Mouse (Mus musculus) limb, embryonic 14.5 days (tissue): ENCODE data around the gene Mmgt2. TPM values are rescaled to one million over a fixed set of nuclear protein-coding genes. Genes with fewer than 3 reads are reported as not detected.

Experiments
- ATAC-seq: fragments of 200-750 bp; cut with Nextera tagmentation; 2 replicates; pipeline ENCODE4 v1.8.0; 2017; ENCODE audit warnings: low read depth, moderate number of reproducible peaks, moderate TSS enrichment; ENCODE audit not compliant: low FRiP score
- DNase-seq: peaks from one replicate; pipeline ENCODE4 v3.0.0-alpha.2; 2015; ENCODE audit warnings: low spot score
- H3K27ac ChIP-seq: fragments of 300-500 bp; sonication (generic); replicated peaks from 2 replicates; pipeline ENCODE4 v1.5.1; 2014; ENCODE audit warnings: low read depth, mild to moderate bottlenecking, low read length, moderate library complexity, mixed read lengths
- H3K27me3 ChIP-seq: fragments of 300-500 bp; sonication (generic); 2 replicates; pipeline ENCODE4 v1.6.1; 2014; ENCODE audit warnings: low read length, mixed read lengths; ENCODE audit not compliant: control insufficient read depth, insufficient read depth
- H3K36me3 ChIP-seq: fragments of 300-500 bp; sonication (generic); 2 replicates; pipeline ENCODE4 v1.6.1; 2014; ENCODE audit warnings: mild to moderate bottlenecking, low read length, moderate library complexity, mixed read lengths; ENCODE audit not compliant: control insufficient read depth, insufficient read depth
- H3K4me1 ChIP-seq: fragments of 300-500 bp; sonication (generic); 2 replicates; pipeline ENCODE4 v1.6.1; 2014; ENCODE audit warnings: antibody characterized with exemption, low read length, mixed read lengths; ENCODE audit not compliant: control insufficient read depth, insufficient read depth
- H3K4me2 ChIP-seq: fragments of 300-500 bp; sonication (generic); replicated peaks from 2 replicates; pipeline ENCODE4 v1.6.1; 2014; ENCODE audit warnings: low read depth, mild to moderate bottlenecking, low read length, moderate library complexity; ENCODE audit not compliant: severe bottlenecking
- H3K4me3 ChIP-seq: fragments of 300-500 bp; sonication (generic); replicated peaks from 2 replicates; pipeline ENCODE4 v1.5.1; 2014; ENCODE audit warnings: low read length
- H3K9ac ChIP-seq: fragments of 300-500 bp; sonication (generic); 2 replicates; pipeline ENCODE4 v1.6.1; 2014; ENCODE audit warnings: mild to moderate bottlenecking, low read depth, low read length, moderate library complexity; ENCODE audit not compliant: severe bottlenecking
- H3K9me3 ChIP-seq: fragments of 300-500 bp; sonication (generic); 2 replicates; pipeline ENCODE4 v1.6.1; 2016; ENCODE audit warnings: low read length; ENCODE audit not compliant: control insufficient read depth
- POLR2A ChIP-seq: fragments of 200-500 bp; IDR thresholded peaks from 2 replicates; pipeline ENCODE4 v1.8.0; 2012; ENCODE audit warnings: inconsistent platforms, mild to moderate bottlenecking, moderate library complexity, borderline replicate concordance; ENCODE audit not compliant: insufficient read depth, insufficient read length; ENCODE audit errors: extremely low read depth
- WGBS: fragments of 180-500 bp; shearing (Covaris S2); extraction: QIAGEN DNeasy Blood & Tissue Kit; methylation state at CpG from one replicate; pipeline ENCODE4 v1.1.7; 2014; 5-methylcytosine and 5-hydroxymethylcytosine counted together
- polyA plus RNA-seq, 2 experiments: library from polyadenylated mRNA; depleted of rRNA in 1 of 2; stranded (reverse) in 1 of 2; unstranded in 1 of 2; fragments of >200 nt; fragmentation: Nextera tagmentation in 1 of 2; extraction: Ambion mirVana in 1 of 2; gene quantifications; 2 replicates each; pipeline versions ENCODE4 v1.2.1 to v1.2.3; 2012 to 2014

Mmgt2 gene
- polyA plus RNA-seq, 2 experiments: 56.9 to 69.7 TPM

DNA sequence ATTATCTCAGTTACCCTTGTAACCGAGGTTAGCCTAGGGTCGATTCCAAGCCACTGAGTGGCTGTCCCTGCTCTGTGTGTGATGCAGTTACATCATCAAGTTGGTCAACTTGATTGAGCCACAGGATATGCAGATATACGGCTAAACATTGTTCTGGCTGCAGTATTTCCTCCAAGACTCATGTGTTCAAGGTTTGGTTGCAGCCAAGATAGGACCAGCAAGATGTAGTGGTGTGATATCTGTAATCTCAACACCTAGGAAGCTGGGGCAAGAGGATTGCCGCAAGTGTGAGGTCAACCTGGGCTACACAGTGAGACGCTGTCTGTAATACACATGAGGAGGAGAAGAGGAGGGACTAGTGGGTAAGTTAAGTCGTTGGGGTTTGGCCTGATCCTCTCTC, 15.8 kb downstream of the Mmgt2 start:
- DNase-seq: no peak
- no peaks in the 10 kb centered on the region for H3K27me3 ChIP-seq
- no peak overlapping the region for H3K9ac ChIP-seq
- no peak for ATAC-seq
- H3K4me2 ChIP-seq: no peak overlapping the region
- 92% methylated on average over 6 of the region's 6 CpGs for WGBS
- no peak overlapping the region for H3K27ac ChIP-seq
- no peaks in the 10 kb centered on the region for H3K4me1 ChIP-seq
- TF ChIP-seq POLR2A: no peak
- peaks cover 22% of the 10 kb centered on the region for H3K36me3 ChIP-seq
- no peak overlapping the region for H3K4me3 ChIP-seq
- no peaks in the 10 kb centered on the region for H3K9me3 ChIP-seq

- H3K9me3 ChIP-seq: no peaks in the 10 kb centered on the region
- 93% methylated on average over 5 of the region's 5 CpGs for WGBS
- H3K4me1 ChIP-seq: no peaks in the 10 kb centered on the region
- no peak for DNase-seq
- H3K27me3 ChIP-seq: no peaks in the 10 kb centered on the region
- no peak for ATAC-seq
- no peak overlapping the region for H3K4me2 ChIP-seq
- H3K27ac ChIP-seq: no peak overlapping the region
- H3K36me3 ChIP-seq: peaks cover 22% of the 10 kb centered on the region
- H3K4me3 ChIP-seq: no peak overlapping the region
- no peak for TF ChIP-seq POLR2A
- H3K9ac ChIP-seq: no peak overlapping the region
Measured at GRCm38 (mm10) chr11:62668986-62669385, 20.5 kb downstream of the Mmgt2 start.

DNA sequence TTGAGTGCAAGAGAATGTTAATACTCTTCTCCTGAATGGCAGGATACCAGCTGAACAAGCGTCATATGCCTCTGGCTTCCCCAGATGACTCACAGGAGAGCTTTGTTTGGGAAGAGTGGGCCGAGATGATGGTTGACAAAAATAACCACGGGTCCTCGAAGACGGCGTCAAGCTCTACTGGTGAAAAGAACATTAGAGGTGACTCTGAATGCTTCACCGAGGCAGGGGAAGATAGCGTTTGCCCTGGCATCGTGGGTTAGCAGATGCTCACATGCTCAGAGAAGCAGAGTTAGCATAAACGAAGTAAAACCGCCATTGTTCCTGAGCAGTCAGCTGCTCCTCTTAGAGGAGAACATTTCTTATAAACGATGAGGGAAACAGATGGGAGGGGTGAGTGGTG, 21.0 kb downstream of the Mmgt2 start:
- Histone ChIP-seq H3K27ac (no peak overlapping the region), H3K36me3 (peaks cover 22% of the 10 kb centered on the region), H3K9me3 (no peaks in the 10 kb centered on the region), H3K4me3 (no peak overlapping the region), H3K4me2 (no peak overlapping the region), H3K27me3 (no peaks in the 10 kb centered on the region), H3K4me1 (no peaks in the 10 kb centered on the region), H3K9ac (no peak overlapping the region)
- DNase-seq (no peak), ATAC-seq (no peak)
- no peak for TF ChIP-seq POLR2A
- WGBS: 79% methylated on average over 12 of the region's 12 CpGs

DNA sequence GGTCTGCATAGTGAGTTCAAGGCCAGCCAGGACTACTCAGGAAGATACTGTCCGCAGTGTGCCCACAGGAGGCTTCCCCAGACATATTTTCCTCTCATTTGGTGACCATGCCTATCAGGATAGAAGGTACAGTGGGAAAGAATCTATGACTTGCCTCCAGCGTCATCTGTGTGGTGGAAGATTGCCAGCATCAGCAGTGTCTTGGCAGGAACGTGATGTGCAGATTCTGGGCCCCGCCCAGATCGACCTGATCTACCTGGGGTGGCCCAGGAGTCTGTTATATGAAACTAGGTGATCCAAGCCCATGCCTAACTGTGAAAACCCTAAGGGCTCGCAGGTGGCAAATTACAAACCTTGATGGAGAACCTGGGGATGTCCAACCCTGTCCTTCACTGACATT, 21.5 kb downstream of the Mmgt2 start:
- Histone ChIP-seq H3K36me3 (peaks cover 17% of the 10 kb centered on the region), H3K4me2 (no peak overlapping the region), H3K27ac (no peak overlapping the region), H3K9me3 (no peaks in the 10 kb centered on the region), H3K27me3 (no peaks in the 10 kb centered on the region), H3K4me3 (no peak overlapping the region), H3K4me1 (no peaks in the 10 kb centered on the region), H3K9ac (no peak overlapping the region)
- ATAC-seq (no peak), DNase-seq (no peak)
- 79% methylated on average over 6 of the region's 6 CpGs for WGBS
- no peak for TF ChIP-seq POLR2A

- DNase-seq: peak; percentile 90
- peak overlapping the region; percentile 23 for H3K4me3 ChIP-seq
- peak overlapping the region; percentile 51 for H3K4me2 ChIP-seq
- TF ChIP-seq POLR2A: no peak
- 21% methylated on average over 17 of the region's 17 CpGs for WGBS
- H3K27me3 ChIP-seq: no peaks in the 10 kb centered on the region
- H3K27ac ChIP-seq: no peak overlapping the region; the same call in 1 of the 2 replicates
- no peaks in the 10 kb centered on the region for H3K9me3 ChIP-seq
- no peaks in the 10 kb centered on the region for H3K36me3 ChIP-seq
- peak; percentile 93 for ATAC-seq
- H3K9ac ChIP-seq: peak overlapping the region; percentile 46
- no peaks in the 10 kb centered on the region for H3K4me1 ChIP-seq
Measured at GRCm38 (mm10) chr11:62675480-62676289, 27.2 kb downstream of the Mmgt2 start.
